Mouse (Mus musculus) right cerebral cortex, adult 18-20 months (tissue): Measurements from ENCODE around the gene Slc2a13.

ENCODE experiments used
- DNase-seq: peaks from one replicate; pipeline ENCODE4 v3.0.0; 2022; ENCODE audit warnings: mixed read lengths

Slc2a13 gene

GRCm38 (mm10) chr15:91260578-91260977 lies 312.5 kb downstream of the Slc2a13 start:
- DNase-seq = no peak

GRCm38 (mm10) chr15:91257140-91257539 lies 315.9 kb downstream of the Slc2a13 start:
- no peak for DNase-seq

GRCm38 (mm10) chr15:91255308-91255707 lies 317.8 kb downstream of the Slc2a13 start:
- DNase-seq = no peak

GRCm38 (mm10) chr15:91252956-91253355 lies 320.1 kb downstream of the Slc2a13 start:
- DNase-seq = no peak

- no peak for DNase-seq
Measured at GRCm38 (mm10) chr15:91251544-91252408, 321.3 kb downstream of the Slc2a13 start.

- DNase-seq = no peak
Measured at GRCm38 (mm10) chr15:91250815-91251214, 322.2 kb downstream of the Slc2a13 start.

- DNase-seq = no peak
Measured at GRCm38 (mm10) chr15:91240683-91241335, 332.3 kb downstream of the Slc2a13 start.

- DNase-seq = no peak
Measured at GRCm38 (mm10) chr15:91237294-91237693, 335.8 kb downstream of the Slc2a13 start.
